Mouse (Mus musculus) liver, adult 2 months (tissue): ENCODE results near the gene B4galnt1.

Experiments
- CTCF ChIP-seq: fragments of 200-500 bp; IDR thresholded peaks from 2 replicates; pipeline ENCODE4 v1.5.1; 2011; ENCODE audit warnings: low read depth, low read length, control low read depth
- POLR2A ChIP-seq: fragments of 200-500 bp; IDR thresholded peaks from 2 replicates; pipeline ENCODE4 v1.6.1; 2011; ENCODE audit warnings: low read length, control low read depth; ENCODE audit not compliant: insufficient read depth; ENCODE audit errors: extremely low read depth

DNA sequence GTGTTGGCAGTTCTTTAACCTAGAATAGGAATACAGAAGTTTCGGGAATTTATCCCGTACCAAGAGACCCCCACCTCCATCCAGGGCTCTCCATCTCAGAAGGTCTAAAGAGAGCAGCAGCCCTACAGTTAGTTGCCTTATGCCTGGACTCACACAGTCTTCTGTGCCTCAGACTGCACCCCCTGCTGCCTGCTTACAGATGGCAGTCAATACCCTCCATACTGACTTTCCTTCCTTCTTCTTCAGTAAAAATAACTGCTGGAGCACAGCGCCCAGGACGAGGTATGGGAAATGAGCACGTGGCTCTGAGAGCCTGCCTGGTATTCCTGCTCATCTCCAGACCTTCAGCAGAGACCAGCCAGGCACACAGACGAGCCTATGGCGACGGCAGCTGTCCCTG is 35.3 kb downstream of the B4galnt1 start:
- TF ChIP-seq CTCF, result no peak
- no peak for TF ChIP-seq POLR2A
